Mouse (Mus musculus): ENCODE measurements at regions not wholly inside any gene's neighbourhood (a gene's known extent, or its start where the extent isn't known, plus 50 kb on each side); places are given as distances from the start of the nearest gene placed in this dataset.

- Histone ChIP-seq H3K9me3 (no peaks in the 10 kb centered on the region), H3K9ac (no peak overlapping the region), H3K4me2 (replicated peaks) (no peak overlapping the region), H3K4me1 (no peaks in the 10 kb centered on the region), H3K36me3 (no peaks in the 10 kb centered on the region), H3K4me3 (no peak overlapping the region), H3K27me3 (replicated peaks) (no peaks in the 10 kb centered on the region), H3K27ac (no peak overlapping the region)
- WGBS, result 93% methylated on average over 3 of the region's 3 CpGs
- ATAC-seq (ENCODE audit: low FRiP score, low read depth), result no peak
Measured at GRCm38 (mm10) chr3:140088019-140088418, 882.5 kb downstream of the Stpg2 start.

GRCm38 (mm10) chr3:140091900-140092299 lies 886.4 kb downstream of the Stpg2 start:
- Histone ChIP-seq H3K4me2 (replicated peaks) (no peak overlapping the region), H3K9me3 (no peaks in the 10 kb centered on the region), H3K9ac (no peak overlapping the region), H3K27ac (no peak overlapping the region), H3K36me3 (no peaks in the 10 kb centered on the region), H3K4me3 (no peak overlapping the region), H3K4me1 (no peaks in the 10 kb centered on the region), H3K27me3 (replicated peaks) (no peaks in the 10 kb centered on the region)
- no peak for ATAC-seq (ENCODE audit: low FRiP score, low read depth)
- 67% methylated on average over 2 of the region's 2 CpGs for WGBS

- H3K4me1 ChIP-seq, result no peaks in the 10 kb centered on the region
- H3K27me3 ChIP-seq (replicated peaks), result no peaks in the 10 kb centered on the region
- no peak overlapping the region for H3K4me3 ChIP-seq
- H3K4me2 ChIP-seq (replicated peaks), result no peak overlapping the region
- no peaks in the 10 kb centered on the region for H3K36me3 ChIP-seq
- ATAC-seq (ENCODE audit: low FRiP score, low read depth), result no peak
- H3K9me3 ChIP-seq, result no peaks in the 10 kb centered on the region
- H3K9ac ChIP-seq, result no peak overlapping the region
- H3K27ac ChIP-seq, result no peak overlapping the region
Measured at GRCm38 (mm10) chr3:140096854-140097540, 891.5 kb downstream of the Stpg2 start.

- ATAC-seq (ENCODE audit: low FRiP score, low read depth), result no peak
- WGBS, result 53% methylated on average over 4 of the region's 4 CpGs
Measured at GRCm38 (mm10) chr3:140109401-140109800, 903.9 kb downstream of the Stpg2 start.

GRCm38 (mm10) chr3:140111414-140112172 lies 906.1 kb downstream of the Stpg2 start:
- no peaks in the 10 kb centered on the region for H3K27me3 ChIP-seq (replicated peaks)
- 70% methylated on average over 9 of the region's 9 CpGs for WGBS
- no peak overlapping the region for H3K9ac ChIP-seq
- H3K4me2 ChIP-seq (replicated peaks), result no peak overlapping the region
- no peaks in the 10 kb centered on the region for H3K4me1 ChIP-seq
- no peaks in the 10 kb centered on the region for H3K36me3 ChIP-seq
- no peak for ATAC-seq (ENCODE audit: low FRiP score, low read depth)
- H3K4me3 ChIP-seq, result no peak overlapping the region
- H3K9me3 ChIP-seq, result no peaks in the 10 kb centered on the region
- H3K27ac ChIP-seq, result no peak overlapping the region

More at GRCm38 (mm10) chr3:140109401-140109800, 903.9 kb downstream of the Stpg2 start:
- Histone ChIP-seq H3K9me3 (no peaks in the 10 kb centered on the region), H3K4me3 (no peak overlapping the region), H3K4me2 (replicated peaks) (no peak overlapping the region), H3K9ac (no peak overlapping the region), H3K4me1 (no peaks in the 10 kb centered on the region), H3K36me3 (no peaks in the 10 kb centered on the region), H3K27ac (no peak overlapping the region), H3K27me3 (replicated peaks) (no peaks in the 10 kb centered on the region)

- 54% methylated on average over 1 of the region's 1 CpGs for WGBS
- Histone ChIP-seq H3K4me3 (no peak overlapping the region), H3K4me2 (replicated peaks) (no peak overlapping the region), H3K27me3 (replicated peaks) (no peaks in the 10 kb centered on the region), H3K27ac (no peak overlapping the region), H3K9ac (no peak overlapping the region), H3K9me3 (no peaks in the 10 kb centered on the region), H3K4me1 (no peaks in the 10 kb centered on the region), H3K36me3 (no peaks in the 10 kb centered on the region)
- no peak for ATAC-seq (ENCODE audit: low FRiP score, low read depth)
Measured at GRCm38 (mm10) chr3:140115116-140115515, 909.6 kb downstream of the Stpg2 start.

GRCm38 (mm10) chr3:140127310-140127709 lies 921.8 kb downstream of the Stpg2 start:
- no peaks in the 10 kb centered on the region for H3K9me3 ChIP-seq
- no peaks in the 10 kb centered on the region for H3K27me3 ChIP-seq (replicated peaks)
- 67% methylated on average over 3 of the region's 3 CpGs for WGBS
- ATAC-seq (ENCODE audit: low FRiP score, low read depth), result no peak
- no peaks in the 10 kb centered on the region for H3K4me1 ChIP-seq
- H3K4me3 ChIP-seq, result no peak overlapping the region
- no peak overlapping the region for H3K27ac ChIP-seq
- H3K9ac ChIP-seq, result no peak overlapping the region
- no peak overlapping the region for H3K4me2 ChIP-seq (replicated peaks)
- no peaks in the 10 kb centered on the region for H3K36me3 ChIP-seq

GRCm38 (mm10) chr3:140129065-140129778 lies 923.7 kb downstream of the Stpg2 start:
- Histone ChIP-seq H3K4me1 (no peaks in the 10 kb centered on the region), H3K36me3 (no peaks in the 10 kb centered on the region), H3K4me3 (no peak overlapping the region), H3K27me3 (replicated peaks) (no peaks in the 10 kb centered on the region), H3K4me2 (replicated peaks) (no peak overlapping the region), H3K9me3 (no peaks in the 10 kb centered on the region), H3K27ac (no peak overlapping the region), H3K9ac (no peak overlapping the region)
- WGBS, result 87% methylated on average over 8 of the region's 8 CpGs
- no peak for ATAC-seq (ENCODE audit: low FRiP score, low read depth)

- 92% methylated on average over 2 of the region's 2 CpGs for WGBS
- no peak overlapping the region for H3K27ac ChIP-seq
- no peak overlapping the region for H3K4me3 ChIP-seq
- no peaks in the 10 kb centered on the region for H3K27me3 ChIP-seq (replicated peaks)
- H3K9ac ChIP-seq, result no peak overlapping the region
- H3K36me3 ChIP-seq, result no peaks in the 10 kb centered on the region
- H3K4me1 ChIP-seq, result no peaks in the 10 kb centered on the region
- ATAC-seq (ENCODE audit: low FRiP score, low read depth), result no peak
- no peak overlapping the region for H3K4me2 ChIP-seq (replicated peaks)
- H3K9me3 ChIP-seq, result no peaks in the 10 kb centered on the region
Measured at GRCm38 (mm10) chr3:140143900-140144299, 938.4 kb downstream of the Stpg2 start.

GRCm38 (mm10) chr3:140147158-140147933 lies 941.9 kb downstream of the Stpg2 start:
- WGBS, result 85% methylated on average over 2 of the region's 2 CpGs
- ATAC-seq (ENCODE audit: low FRiP score, low read depth), result no peak

GRCm38 (mm10) chr3:140150530-140150951 lies 945.0 kb downstream of the Stpg2 start:
- Histone ChIP-seq H3K4me3 (no peak overlapping the region), H3K4me2 (replicated peaks) (no peak overlapping the region), H3K4me1 (no peaks in the 10 kb centered on the region), H3K27me3 (replicated peaks) (no peaks in the 10 kb centered on the region), H3K27ac (no peak overlapping the region), H3K36me3 (no peaks in the 10 kb centered on the region), H3K9me3 (no peaks in the 10 kb centered on the region), H3K9ac (no peak overlapping the region)
- peak; percentile 59 for ATAC-seq (ENCODE audit: low FRiP score, low read depth)
- WGBS, result 34% methylated on average over 7 of the region's 7 CpGs

More at GRCm38 (mm10) chr3:140147158-140147933, 941.9 kb downstream of the Stpg2 start:
- Histone ChIP-seq H3K36me3 (no peaks in the 10 kb centered on the region), H3K9me3 (no peaks in the 10 kb centered on the region), H3K4me3 (no peak overlapping the region), H3K4me1 (no peaks in the 10 kb centered on the region), H3K27me3 (replicated peaks) (no peaks in the 10 kb centered on the region), H3K9ac (no peak overlapping the region), H3K4me2 (replicated peaks) (no peak overlapping the region), H3K27ac (no peak overlapping the region)

- H3K4me2 ChIP-seq (replicated peaks), result no peak overlapping the region
- no peaks in the 10 kb centered on the region for H3K9me3 ChIP-seq
- H3K36me3 ChIP-seq, result no peaks in the 10 kb centered on the region
- no peak for ATAC-seq (ENCODE audit: low FRiP score, low read depth)
- H3K4me1 ChIP-seq, result no peaks in the 10 kb centered on the region
- 95% methylated on average over 2 of the region's 2 CpGs for WGBS
- H3K27me3 ChIP-seq (replicated peaks), result no peaks in the 10 kb centered on the region
- H3K9ac ChIP-seq, result no peak overlapping the region
- H3K4me3 ChIP-seq, result no peak overlapping the region
- H3K27ac ChIP-seq, result no peak overlapping the region
Measured at GRCm38 (mm10) chr3:140179471-140179870, 974.0 kb downstream of the Stpg2 start.

Data from neural tube, embryonic 12.5 days (tissue).